Mouse (Mus musculus) kidney, postnatal 0 days (tissue): ENCODE data around the gene Ifna6. TPM values are rescaled to one million over a fixed set of nuclear protein-coding genes. Genes with fewer than 3 reads are reported as not detected.
"Not testable (repeated sequence)": the region's sequence is repeated elsewhere in the genome, so short reads cannot be mapped to it uniquely, and the experiment has no call there.

Source experiments
- ATAC-seq: fragments of 200-750 bp; cut with Nextera tagmentation; replicated peaks from 2 replicates; pipeline ENCODE4 v1.8.0; 2017; ENCODE audit warnings: low read depth, moderate number of reproducible peaks, moderate TSS enrichment, moderate library complexity; ENCODE audit not compliant: low FRiP score
- DNase-seq: peaks from one replicate; pipeline ENCODE4 v3.0.0-alpha.2; 2016; ENCODE audit warnings: low spot score
- H3K27ac ChIP-seq: fragments of 300-500 bp; sonication (generic); 2 replicates; pipeline ENCODE4 v1.5.1; 2014; ENCODE audit warnings: mild to moderate bottlenecking
- H3K27me3 ChIP-seq: fragments of 300-500 bp; sonication (generic); 2 replicates; pipeline ENCODE4 v1.6.1; 2014; ENCODE audit warnings: low read length, mixed read lengths; ENCODE audit not compliant: insufficient read depth
- H3K36me3 ChIP-seq: fragments of 300-500 bp; sonication (generic); 2 replicates; pipeline ENCODE4 v1.6.1; 2014; ENCODE audit warnings: low read length, mixed read lengths; ENCODE audit not compliant: insufficient read depth
- H3K4me1 ChIP-seq: fragments of 300-500 bp; sonication (generic); replicated peaks from 2 replicates; pipeline ENCODE4 v1.6.1; 2014; ENCODE audit warnings: antibody characterized with exemption, low read length, mixed read lengths; ENCODE audit not compliant: insufficient read depth
- H3K4me2 ChIP-seq: fragments of 300-500 bp; sonication (generic); 2 replicates; pipeline ENCODE4 v1.6.1; 2014; ENCODE audit warnings: mild to moderate bottlenecking, low read length, moderate library complexity, mixed read lengths
- H3K4me3 ChIP-seq: fragments of 300-500 bp; sonication (generic); replicated peaks from 2 replicates; pipeline ENCODE4 v1.5.1; 2014; ENCODE audit warnings: low read depth, low read length
- H3K9ac ChIP-seq: fragments of 300-500 bp; sonication (generic); 2 replicates; pipeline ENCODE4 v1.6.1; 2014; ENCODE audit warnings: low read depth, low read length
- H3K9me3 ChIP-seq: fragments of 300-500 bp; sonication (generic); replicated peaks from 2 replicates; pipeline ENCODE4 v1.6.1; 2016; ENCODE audit warnings: low read length, inconsistent platforms, mixed read lengths
- CTCF ChIP-seq: IDR thresholded peaks from 2 replicates; pipeline ENCODE4 v1.5.1; 2016; ENCODE audit warnings: antibody characterized with exemption, low read depth, mild to moderate bottlenecking, moderate library complexity
- WGBS: fragments of 180-500 bp; shearing (Covaris S2); extraction: QIAGEN DNeasy Blood & Tissue Kit; methylation state at CpG from one replicate; pipeline ENCODE4 v1.1.7; 2014; 5-methylcytosine and 5-hydroxymethylcytosine counted together
- polyA plus RNA-seq: library from polyadenylated mRNA; unstranded; fragments of >200 nt; fragmentation: Nextera tagmentation; extraction: Ambion mirVana; gene quantifications from 2 replicates; pipeline ENCODE4 v1.2.1, GENCODE M21; 2015

The Ifna6 gene
- polyA plus RNA-seq, 1 experiment from 2014 or later: not detected

DNA sequence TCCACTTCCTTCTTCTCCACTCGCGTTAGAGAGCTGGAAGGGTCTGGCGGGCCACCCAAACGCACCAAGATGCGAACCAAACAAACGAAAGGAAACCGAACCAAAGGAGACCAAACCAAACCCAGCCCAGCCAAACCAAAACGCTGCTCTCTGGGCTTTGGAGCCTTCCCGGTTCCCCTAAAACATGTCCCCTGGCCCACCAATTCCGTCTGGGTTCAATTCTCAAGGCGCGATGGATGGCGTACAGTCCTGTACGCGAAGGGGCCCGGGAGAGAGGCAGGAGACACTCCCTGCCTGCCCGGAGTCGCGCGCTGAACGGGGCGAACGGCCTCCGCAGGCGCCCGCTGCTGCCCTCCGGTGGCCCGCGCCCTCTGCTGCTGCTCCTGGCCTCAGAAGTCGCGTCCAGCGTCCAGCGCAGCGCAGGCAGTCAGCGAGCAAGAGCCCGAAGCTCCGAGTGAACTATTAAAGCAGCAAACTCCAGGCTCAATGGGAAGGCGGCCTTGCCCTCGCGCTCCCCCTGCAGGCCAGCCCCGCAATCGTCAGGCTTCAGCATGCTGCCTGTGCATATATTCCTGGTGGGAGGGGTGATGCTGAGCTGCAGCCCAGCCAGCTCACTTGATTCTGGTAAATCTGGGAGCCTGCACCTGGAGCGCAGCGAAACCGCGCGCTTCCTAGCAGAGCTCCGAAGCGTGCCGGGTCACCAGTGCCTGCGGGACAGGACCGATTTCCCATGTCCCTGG is 33.1 kb upstream of the Ifna6 start, which contains the start of gene Gm13275:
Gene Gm13275, plus strand, starts transcription at position 552 of the 740 bp plus-strand sequence.
- peak; percentile 40; the same call in 1 of the 2 replicates for TF ChIP-seq CTCF
- H3K9ac ChIP-seq, H3K4me2 ChIP-seq, DNase-seq, H3K27me3 ChIP-seq, H3K4me1 ChIP-seq, H3K36me3 ChIP-seq, ATAC-seq, H3K27ac ChIP-seq, H3K9me3 ChIP-seq, H3K4me3 ChIP-seq: not testable (repeated sequence)
- WGBS: 0% methylated on average over 10 of the region's 52 CpGs

- DNase-seq, H3K4me1 ChIP-seq, H3K4me3 ChIP-seq, H3K9me3 ChIP-seq, H3K9ac ChIP-seq, H3K4me2 ChIP-seq, H3K27ac ChIP-seq, H3K27me3 ChIP-seq, H3K36me3 ChIP-seq, ATAC-seq: not testable (repeated sequence)
- no CpG with 5 or more reads among the region's 28 CpGs for WGBS
Measured at GRCm38 (mm10) chr4:88797097-88797496, 30.1 kb upstream of the Ifna6 start, which contains the start of gene Gm13279. Gm13279 (plus strand) TSS chr4:88797397.

GRCm38 (mm10) chr4:88799365-88799764 is 27.9 kb upstream of the Ifna6 start, which contains the start of gene Gm13285:
Gm13285 (plus strand) TSS chr4:88799665.
- not testable (repeated sequence) for H3K27ac ChIP-seq, H3K9me3 ChIP-seq, H3K4me3 ChIP-seq, H3K4me2 ChIP-seq, DNase-seq, H3K9ac ChIP-seq, H3K27me3 ChIP-seq, ATAC-seq, H3K4me1 ChIP-seq, H3K36me3 ChIP-seq
- WGBS: 8% methylated on average over 5 of the region's 7 CpGs

GRCm38 (mm10) chr4:88802954-88803353 is 24.3 kb upstream of the Ifna6 start, which contains the start of gene Gm13287:
Gm13287 (plus strand) TSS chr4:88803254.
- not testable (repeated sequence) for H3K4me3 ChIP-seq, H3K9ac ChIP-seq, ATAC-seq, H3K27ac ChIP-seq, DNase-seq, H3K9me3 ChIP-seq, H3K27me3 ChIP-seq, H3K36me3 ChIP-seq, H3K4me2 ChIP-seq, H3K4me1 ChIP-seq
- no CpG with 5 or more reads among the region's 29 CpGs for WGBS

- no CpG with 5 or more reads among the region's 8 CpGs for WGBS
- H3K4me3 ChIP-seq: not testable (repeated sequence)
Measured at GRCm38 (mm10) chr4:88805231-88805630, 22.0 kb upstream of the Ifna6 start, which contains the start of gene Gm13288. Gm13288 (plus strand) TSS chr4:88805531.

GRCm38 (mm10) chr4:88805761-88806160 is 21.5 kb upstream of the Ifna6 start:
- not testable (repeated sequence) for H3K4me2 ChIP-seq, H3K4me1 ChIP-seq, H3K27me3 ChIP-seq, DNase-seq, H3K4me3 ChIP-seq, ATAC-seq, H3K36me3 ChIP-seq, H3K27ac ChIP-seq, H3K9ac ChIP-seq, H3K9me3 ChIP-seq
- WGBS: no CpG with 5 or more reads among the region's 34 CpGs
- TF ChIP-seq CTCF: peak; percentile 39

More at GRCm38 (mm10) chr4:88805231-88805630, 22.0 kb upstream of the Ifna6 start, which contains the start of gene Gm13288:
- not testable (repeated sequence) for H3K9ac ChIP-seq, H3K27me3 ChIP-seq, H3K36me3 ChIP-seq, H3K4me1 ChIP-seq, ATAC-seq, H3K27ac ChIP-seq, H3K4me2 ChIP-seq, DNase-seq, H3K9me3 ChIP-seq
